Mouse (Mus musculus) hindbrain, embryonic 12.5 days (tissue): Measurements from ENCODE around the gene Tm7sf3. TPM values are rescaled to one million over a fixed set of nuclear protein-coding genes. Genes with fewer than 3 reads are reported as not detected.

Source experiments
- ATAC-seq: fragments of 200-750 bp; cut with Nextera tagmentation; 2 replicates; pipeline ENCODE4 v1.8.0; 2017; ENCODE audit warnings: moderate TSS enrichment; ENCODE audit not compliant: low FRiP score
- H3K27ac ChIP-seq: fragments of 300-500 bp; sonication (generic); 2 replicates; pipeline ENCODE4 v1.5.1; 2016; ENCODE audit warnings: mild to moderate bottlenecking
- H3K27me3 ChIP-seq: fragments of 300-500 bp; sonication (generic); 2 replicates; pipeline ENCODE4 v1.6.1; 2016; ENCODE audit warnings: mild to moderate bottlenecking
- H3K36me3 ChIP-seq: fragments of 300-500 bp; sonication (generic); 2 replicates; pipeline ENCODE4 v1.6.1; 2016; ENCODE audit warnings: mild to moderate bottlenecking
- H3K4me1 ChIP-seq: fragments of 300-500 bp; sonication (generic); 2 replicates; pipeline ENCODE4 v1.6.1; 2016
- H3K4me2 ChIP-seq: fragments of 300-500 bp; sonication (generic); replicated peaks from 2 replicates; pipeline ENCODE4 v1.6.1; 2016; ENCODE audit warnings: mild to moderate bottlenecking
- H3K4me3 ChIP-seq: fragments of 300-500 bp; sonication (generic); 2 replicates; pipeline ENCODE4 v1.5.1; 2016; ENCODE audit warnings: mild to moderate bottlenecking
- H3K9ac ChIP-seq: fragments of 300-500 bp; sonication (generic); 2 replicates; pipeline ENCODE4 v1.6.1; 2016; ENCODE audit warnings: mild to moderate bottlenecking, moderate library complexity
- H3K9me3 ChIP-seq: fragments of 300-500 bp; sonication (generic); replicated peaks from 2 replicates; pipeline ENCODE4 v1.6.1; 2016; ENCODE audit warnings: mild to moderate bottlenecking
- WGBS: fragments of 180-500 bp; shearing (Covaris S2); methylation state at CpG from one replicate; pipeline ENCODE4 v1.1.7; 2016; 5-methylcytosine and 5-hydroxymethylcytosine counted together
- polyA plus RNA-seq: library from polyadenylated mRNA; unstranded; fragments of >200 nt; fragmentation: Nextera tagmentation; extraction: Ambion mirVana; gene quantifications from 2 replicates; pipeline ENCODE4 v1.2.1, GENCODE M21; 2016

The Tm7sf3 gene
- polyA plus RNA-seq: 28.2 and 32.4 TPM in 2 replicates

GRCm38 (mm10) chr6:146642276-146643183, at the start of gene Tm7sf3, which contains the start of gene Med21:
Gene Tm7sf3, minus strand, starts transcription at chr6:146642824.
Gene Med21, plus strand, starts transcription at chr6:146642547.
- peak within 1 kb of the TSS; percentile 88 for H3K27ac ChIP-seq

GRCm38 (mm10) chr6:146688861-146689260, 46.2 kb upstream of the Tm7sf3 start:
- Histone ChIP-seq H3K4me1 (no peaks in the 10 kb centered on the region), H3K4me3 (no peak overlapping the region), H3K36me3 (no peaks in the 10 kb centered on the region), H3K9me3 (no peaks in the 10 kb centered on the region), H3K27me3 (no peaks in the 10 kb centered on the region), H3K4me2 (no peak overlapping the region), H3K27ac (no peak overlapping the region), H3K9ac (no peak overlapping the region)
- 79% methylated on average over 5 of the region's 5 CpGs for WGBS
- ATAC-seq: no peak

More at GRCm38 (mm10) chr6:146642276-146643183, at the start of gene Tm7sf3, which contains the start of gene Med21:
- 1% methylated on average over 60 of the region's 60 CpGs for WGBS
- peak; percentile 98 for ATAC-seq
- Histone ChIP-seq H3K9me3 (no peaks in the 10 kb centered on the region), H3K27me3 (no peaks in the 10 kb centered on the region), H3K9ac (peak within 1 kb of the TSS; percentile 84), H3K4me1 (peaks cover 7% of the 10 kb centered on the region), H3K36me3 (no peaks in the 10 kb centered on the region), H3K4me2 (peak within 1 kb of the TSS; percentile 86), H3K4me3 (peak within 1 kb of the TSS; percentile 91)

DNA sequence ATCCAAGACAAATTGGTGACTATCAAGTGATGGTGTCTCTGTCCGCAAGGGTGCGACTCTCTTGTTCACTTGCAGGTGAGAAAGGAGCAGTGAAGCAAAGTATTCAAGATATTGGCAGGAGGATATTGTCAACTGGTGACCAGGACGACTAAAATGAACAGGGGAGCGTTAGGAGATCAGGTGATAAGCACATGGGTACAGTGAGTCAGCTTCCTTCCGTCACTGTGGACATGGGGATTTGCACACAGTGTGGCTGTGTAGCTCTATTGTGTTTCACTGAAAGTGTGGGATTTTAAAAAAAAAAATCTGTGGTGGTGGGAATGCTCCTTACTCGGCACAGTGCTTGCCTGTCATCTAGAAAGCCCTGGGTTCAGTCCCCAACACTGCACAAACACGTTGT, 45.4 kb upstream of the Tm7sf3 start:
- Histone ChIP-seq H3K27ac (no peak overlapping the region), H3K4me2 (no peak overlapping the region), H3K36me3 (no peaks in the 10 kb centered on the region), H3K27me3 (no peaks in the 10 kb centered on the region), H3K4me1 (no peaks in the 10 kb centered on the region), H3K4me3 (no peak overlapping the region), H3K9me3 (no peaks in the 10 kb centered on the region), H3K9ac (no peak overlapping the region)
- no peak for ATAC-seq
- 83% methylated on average over 7 of the region's 7 CpGs for WGBS

DNA sequence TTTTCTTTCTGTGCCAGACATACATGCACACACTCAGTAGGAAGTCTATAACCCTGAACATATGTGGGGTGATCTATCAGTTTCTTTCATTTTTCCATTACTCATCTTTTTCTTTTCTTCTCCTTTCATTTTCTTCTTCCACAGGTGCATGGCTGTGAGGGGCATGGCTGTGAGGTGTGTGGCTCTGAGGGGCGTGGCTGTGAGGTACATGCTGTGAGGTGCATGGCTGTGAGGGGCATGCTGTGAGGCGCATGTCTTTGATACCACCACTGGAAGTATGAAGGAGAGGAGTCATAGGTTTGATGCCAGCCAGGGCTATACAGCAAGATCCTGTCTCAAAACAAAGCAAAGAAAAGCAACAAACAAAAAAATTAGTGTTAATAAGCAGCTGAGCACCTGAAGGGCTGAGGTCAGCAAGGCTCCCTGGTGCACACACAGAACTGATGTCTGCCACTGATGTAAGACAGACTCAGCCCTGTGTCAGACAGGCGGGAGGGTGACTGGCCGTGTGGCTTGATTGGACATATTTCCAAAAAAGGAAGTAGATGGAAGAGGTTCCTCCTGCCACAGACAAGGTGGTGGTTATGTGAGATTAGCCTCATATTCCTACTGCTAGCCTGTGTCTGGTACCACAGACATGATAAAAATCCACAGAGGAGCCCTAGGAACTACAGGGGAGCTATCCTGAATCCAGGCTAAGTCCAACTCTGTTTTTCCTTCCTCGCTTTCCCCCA, 44.0 kb upstream of the Tm7sf3 start:
- no peaks in the 10 kb centered on the region for H3K27me3 ChIP-seq
- no peaks in the 10 kb centered on the region for H3K9me3 ChIP-seq
- H3K9ac ChIP-seq: no peak overlapping the region
- H3K27ac ChIP-seq: no peak overlapping the region
- ATAC-seq: no peak
- no peaks in the 10 kb centered on the region for H3K36me3 ChIP-seq
- 74% methylated on average over 5 of the region's 5 CpGs for WGBS
- no peaks in the 10 kb centered on the region for H3K4me1 ChIP-seq
- no peak overlapping the region for H3K4me3 ChIP-seq
- no peak overlapping the region for H3K4me2 ChIP-seq

- no peaks in the 10 kb centered on the region for H3K27me3 ChIP-seq
- no peak for ATAC-seq
- no peak overlapping the region for H3K4me3 ChIP-seq
- no peak overlapping the region for H3K4me2 ChIP-seq
- no peaks in the 10 kb centered on the region for H3K4me1 ChIP-seq
- H3K27ac ChIP-seq: no peak overlapping the region
- no peaks in the 10 kb centered on the region for H3K36me3 ChIP-seq
- no peaks in the 10 kb centered on the region for H3K9me3 ChIP-seq
- 83% methylated on average over 17 of the region's 17 CpGs for WGBS
- H3K9ac ChIP-seq: no peak overlapping the region
These were observed 43.2 kb upstream of the Tm7sf3 start for GRCm38 (mm10) chr6:146685781-146686308.

DNA sequence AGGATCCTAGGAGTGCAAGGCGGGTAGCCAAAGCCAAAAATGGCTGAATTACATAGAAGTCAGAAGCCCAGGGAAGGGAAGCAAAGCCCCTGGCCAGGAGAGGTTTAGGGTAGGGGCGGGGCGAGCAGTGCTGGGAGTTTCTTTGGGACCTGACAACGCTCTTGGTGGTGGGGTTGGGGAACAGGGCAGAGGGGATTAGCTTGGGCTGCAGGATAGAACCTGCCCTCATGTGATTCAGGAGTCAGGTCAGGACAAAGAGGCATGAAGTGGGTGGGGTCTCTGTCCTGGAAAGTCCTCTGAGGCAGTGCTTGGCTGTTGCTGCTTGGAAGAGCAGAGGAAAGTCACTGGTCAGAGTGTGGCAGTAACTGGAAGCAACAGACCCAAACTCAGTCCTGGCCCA, 41.3 kb upstream of the Tm7sf3 start:
- Histone ChIP-seq H3K27ac (no peak overlapping the region), H3K9ac (no peak overlapping the region), H3K27me3 (no peaks in the 10 kb centered on the region), H3K4me3 (no peak overlapping the region), H3K9me3 (0 out of 2 replicates have a peak, but pooled peaks cover 5% of the 10 kb centered on the region), H3K4me2 (no peak overlapping the region), H3K36me3 (no peaks in the 10 kb centered on the region), H3K4me1 (no peaks in the 10 kb centered on the region)
- 83% methylated on average over 4 of the region's 4 CpGs for WGBS
- ATAC-seq: no peak

DNA sequence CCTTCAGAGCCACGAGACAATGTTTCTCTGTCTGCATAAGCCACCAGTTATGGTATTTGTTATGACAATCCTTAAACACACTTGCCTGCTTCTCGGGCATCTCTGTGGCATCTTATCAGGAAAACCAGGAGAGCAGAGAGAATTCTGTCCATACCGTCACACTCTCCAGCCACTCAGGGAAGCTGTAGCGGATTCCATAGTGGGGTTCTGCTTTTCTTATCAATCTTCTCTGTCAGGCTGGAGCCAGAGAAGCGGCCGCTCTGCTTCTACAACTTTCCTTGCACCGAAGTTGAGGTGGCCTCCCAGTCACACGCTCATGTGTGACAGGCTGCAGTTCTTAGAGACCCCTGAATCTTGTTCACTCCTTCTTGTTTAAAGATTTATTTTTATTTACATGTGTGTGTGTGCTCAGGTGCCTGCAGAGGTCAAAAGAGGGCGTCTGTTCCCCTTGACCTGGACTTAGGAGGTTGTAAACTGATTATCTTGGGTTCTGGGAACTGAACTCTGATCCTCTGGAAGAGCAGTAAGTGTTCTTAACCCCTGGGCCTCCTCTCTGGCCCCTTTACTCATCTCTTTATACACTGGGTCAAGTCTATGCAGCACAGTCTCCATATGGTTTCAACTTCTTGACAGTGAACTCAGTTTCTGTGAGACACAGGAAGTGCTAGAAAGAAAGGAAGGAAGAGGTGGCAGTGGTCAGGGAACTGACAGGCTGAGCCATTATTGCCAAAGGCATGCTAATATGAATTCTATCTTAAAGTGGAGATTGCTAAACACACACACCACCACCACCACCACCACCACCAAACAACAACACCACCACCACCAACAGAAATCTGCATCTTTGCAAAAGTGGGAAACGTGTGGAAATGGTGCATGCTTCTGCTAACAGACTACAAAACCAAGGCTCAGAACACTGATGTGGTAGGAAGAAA, 35.8 kb upstream of the Tm7sf3 start:
- Histone ChIP-seq H3K36me3 (no peaks in the 10 kb centered on the region), H3K27me3 (no peaks in the 10 kb centered on the region), H3K4me1 (no peaks in the 10 kb centered on the region), H3K9ac (no peak overlapping the region), H3K4me3 (no peak overlapping the region), H3K9me3 (0 out of 2 replicates have a peak, but pooled peaks cover 5% of the 10 kb centered on the region), H3K27ac (no peak overlapping the region), H3K4me2 (no peak overlapping the region)
- no peak for ATAC-seq
- 81% methylated on average over 10 of the region's 10 CpGs for WGBS

DNA sequence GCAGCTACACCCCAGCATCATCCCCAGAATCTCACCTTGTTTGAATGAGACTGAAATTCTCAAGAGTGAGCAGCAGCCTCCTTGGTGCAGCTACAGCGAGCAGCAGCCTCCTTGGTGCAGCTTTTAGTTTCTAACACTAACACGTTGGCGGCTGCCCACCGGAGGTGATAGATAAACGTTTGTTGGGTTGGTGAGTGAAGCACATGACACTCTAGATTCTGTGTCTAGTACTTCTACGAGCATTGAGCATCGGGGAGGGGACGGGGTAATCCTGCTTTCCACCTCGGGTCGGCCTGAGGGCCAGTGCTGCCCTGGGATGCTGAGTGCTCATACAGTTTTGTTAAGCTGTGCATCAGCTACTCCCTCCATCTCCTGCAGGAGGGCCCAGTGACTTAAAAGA, 34.3 kb upstream of the Tm7sf3 start:
- H3K36me3 ChIP-seq: no peaks in the 10 kb centered on the region
- WGBS: 88% methylated on average over 10 of the region's 10 CpGs
- no peaks in the 10 kb centered on the region for H3K4me1 ChIP-seq
- H3K4me2 ChIP-seq: no peak overlapping the region
- no peaks in the 10 kb centered on the region for H3K27me3 ChIP-seq
- no peak for ATAC-seq
- no peak overlapping the region for H3K27ac ChIP-seq
- no peak overlapping the region for H3K9ac ChIP-seq
- H3K9me3 ChIP-seq: 0 out of 2 replicates have a peak, but pooled peaks cover 5% of the 10 kb centered on the region
- H3K4me3 ChIP-seq: no peak overlapping the region

- Histone ChIP-seq H3K27ac (no peak overlapping the region), H3K4me1 (no peaks in the 10 kb centered on the region), H3K9me3 (peaks cover 1% of the 10 kb centered on the region; the same call in 1 of the 2 replicates), H3K4me2 (no peak overlapping the region), H3K4me3 (no peak overlapping the region), H3K36me3 (no peaks in the 10 kb centered on the region), H3K27me3 (no peaks in the 10 kb centered on the region), H3K9ac (no peak overlapping the region)
- ATAC-seq: no peak
- WGBS: 80% methylated on average over 4 of the region's 4 CpGs
These were observed 32.4 kb upstream of the Tm7sf3 start for GRCm38 (mm10) chr6:146674881-146675536.

DNA sequence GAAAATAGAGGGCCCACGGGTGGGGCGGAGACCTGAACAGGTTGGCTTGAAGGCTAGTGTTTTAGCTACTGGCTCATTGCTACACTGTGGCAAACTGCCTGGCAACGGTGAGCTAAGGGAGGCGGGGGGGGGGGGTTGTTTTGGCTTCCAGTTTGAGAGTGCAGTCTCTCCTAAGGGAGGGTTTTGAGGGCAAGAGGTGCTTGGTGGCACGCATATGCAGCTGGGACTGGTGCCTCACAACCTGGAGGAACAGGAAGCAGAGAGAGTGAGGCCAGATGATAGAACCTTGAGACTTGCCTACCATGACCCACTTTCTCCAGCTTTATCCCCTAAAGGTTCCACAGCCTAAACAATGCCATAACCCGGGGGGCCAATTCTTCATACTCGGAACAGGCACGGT, 31.8 kb upstream of the Tm7sf3 start:
- WGBS: 90% methylated on average over 8 of the region's 8 CpGs
- Histone ChIP-seq H3K4me1 (no peaks in the 10 kb centered on the region), H3K27me3 (no peaks in the 10 kb centered on the region)

GRCm38 (mm10) chr6:146673696-146674095, 31.1 kb upstream of the Tm7sf3 start:
- Histone ChIP-seq H3K27ac (no peak overlapping the region), H3K9ac (no peak overlapping the region), H3K4me2 (no peak overlapping the region), H3K4me3 (no peak overlapping the region), H3K36me3 (no peaks in the 10 kb centered on the region), H3K27me3 (no peaks in the 10 kb centered on the region), H3K4me1 (no peaks in the 10 kb centered on the region), H3K9me3 (no peaks in the 10 kb centered on the region; the same call in 1 of the 2 replicates)
- WGBS: 85% methylated on average over 4 of the region's 4 CpGs
- ATAC-seq: no peak

More for the DNA sequence above, 31.8 kb upstream of the Tm7sf3 start:
- H3K4me2 ChIP-seq: no peak overlapping the region
- H3K9me3 ChIP-seq: no peaks in the 10 kb centered on the region; the same call in 1 of the 2 replicates
- H3K4me3 ChIP-seq: no peak overlapping the region
- H3K36me3 ChIP-seq: no peaks in the 10 kb centered on the region
- H3K27ac ChIP-seq: no peak overlapping the region
- H3K9ac ChIP-seq: no peak overlapping the region
- ATAC-seq: no peak
